Mouse (Mus musculus): ENCODE results near the gene P2rx7.

Gene P2rx7

DNA sequence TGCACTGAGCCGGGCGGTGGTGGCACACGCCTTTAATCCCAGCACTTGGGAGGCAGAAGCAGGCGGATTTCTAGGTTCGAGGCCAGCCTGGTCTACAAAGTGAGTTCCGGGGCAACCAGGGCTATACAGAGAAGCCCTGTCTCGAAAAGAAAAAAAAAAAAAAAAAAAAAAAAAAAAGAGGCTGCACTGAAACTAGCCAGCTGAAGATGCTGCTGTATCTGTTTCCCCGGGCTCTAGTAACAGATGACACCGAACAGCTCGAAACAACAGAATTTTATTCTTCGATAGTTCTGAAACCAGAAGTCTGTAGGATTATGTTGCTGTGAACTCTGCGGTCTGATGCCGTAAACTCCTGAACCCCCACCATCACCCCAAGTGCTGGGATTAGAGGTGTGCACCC lies 81.7 kb downstream of the P2rx7 start:
- in situ Hi-C loops (cut with MboI; ENCODE audit: unreplicated experiment in 2 of 2): loop anchor here (5.0 to 10.0 kb wide), 8 partner anchors 83 to 621 kb away; partner anchors contain the start of genes Myl2 (in 1 of the 2) and P2rx7 (in 1 of the 2)

DNA sequence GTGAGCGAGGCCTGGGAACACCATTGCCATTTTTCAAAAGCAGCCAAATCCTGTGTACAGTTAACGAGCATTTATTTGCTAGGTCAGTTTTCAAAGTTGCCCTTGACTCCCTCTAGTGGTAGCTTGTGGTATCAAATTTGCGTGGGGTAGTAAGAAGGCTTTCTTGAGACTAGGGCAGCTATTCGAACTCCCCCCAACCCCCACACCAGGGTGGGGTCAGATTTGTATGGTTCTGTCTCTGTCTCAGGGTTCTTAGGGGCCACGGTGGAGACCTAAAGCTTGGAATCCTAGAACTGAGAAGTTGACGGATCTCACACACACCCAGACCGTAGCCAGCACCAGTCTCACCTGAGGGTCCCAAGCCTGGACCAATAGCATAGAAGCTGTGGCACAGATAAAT lies 82.4 kb downstream of the P2rx7 start:
- in situ Hi-C loops (cut with MboI; ENCODE audit: unreplicated experiment in 2 of 2): loop anchor here (5.0 to 10.0 kb wide), 8 partner anchors 84 to 621 kb away; partner anchors contain the start of genes Myl2 (in 1 of the 2) and P2rx7 (in 1 of the 2)

DNA sequence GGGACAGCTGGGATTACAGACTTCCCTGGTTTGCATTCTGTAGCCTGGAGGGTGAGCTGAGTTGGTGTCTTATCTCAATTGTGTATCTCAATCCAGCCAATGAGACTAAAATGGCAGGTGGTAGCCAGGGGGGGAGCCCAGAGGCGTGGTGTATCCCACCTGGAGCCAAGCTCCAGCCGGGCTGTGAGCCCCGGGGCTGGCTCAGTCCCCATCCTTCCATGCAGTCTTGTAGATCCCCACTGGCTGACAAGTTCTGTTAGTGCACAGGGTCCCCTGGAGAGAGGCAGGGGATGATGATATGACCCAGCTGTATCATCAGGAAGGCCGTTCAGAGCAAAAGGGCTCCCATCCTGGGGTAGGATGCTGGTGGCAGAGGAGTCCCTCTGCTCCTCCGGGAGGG lies 82.9 kb downstream of the P2rx7 start:
- in situ Hi-C loops (cut with MboI; ENCODE audit: unreplicated experiment in 2 of 2): loop anchor here (5.0 to 10.0 kb wide), 8 partner anchors 84 to 622 kb away; partner anchors contain the start of genes Myl2 (in 1 of the 2) and P2rx7 (in 1 of the 2)

DNA sequence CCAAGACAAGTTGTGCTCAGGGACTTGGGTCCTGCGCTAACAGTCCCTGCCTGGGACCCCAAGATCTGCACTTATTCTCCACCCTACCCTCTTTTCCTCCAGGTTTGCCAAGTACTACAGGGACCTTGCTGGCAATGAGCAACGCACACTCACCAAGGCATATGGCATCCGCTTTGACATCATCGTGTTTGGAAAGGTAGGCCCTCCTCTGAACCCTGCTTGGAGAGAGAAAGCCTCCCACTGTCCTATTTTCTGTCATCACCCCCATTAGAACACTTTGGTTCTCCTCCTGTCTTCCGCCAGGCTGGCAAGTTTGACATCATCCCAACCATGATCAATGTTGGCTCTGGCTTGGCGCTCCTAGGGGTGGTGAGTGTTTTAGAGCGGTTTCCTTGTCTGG lies 83.4 kb downstream of the P2rx7 start:
- in situ Hi-C loops (cut with MboI; ENCODE audit: unreplicated experiment in 2 of 2): loop anchor here (5.0 to 10.0 kb wide), 8 partner anchors 85 to 622 kb away; partner anchors contain the start of genes Myl2 (in 1 of the 2) and P2rx7 (in 1 of the 2)

DNA sequence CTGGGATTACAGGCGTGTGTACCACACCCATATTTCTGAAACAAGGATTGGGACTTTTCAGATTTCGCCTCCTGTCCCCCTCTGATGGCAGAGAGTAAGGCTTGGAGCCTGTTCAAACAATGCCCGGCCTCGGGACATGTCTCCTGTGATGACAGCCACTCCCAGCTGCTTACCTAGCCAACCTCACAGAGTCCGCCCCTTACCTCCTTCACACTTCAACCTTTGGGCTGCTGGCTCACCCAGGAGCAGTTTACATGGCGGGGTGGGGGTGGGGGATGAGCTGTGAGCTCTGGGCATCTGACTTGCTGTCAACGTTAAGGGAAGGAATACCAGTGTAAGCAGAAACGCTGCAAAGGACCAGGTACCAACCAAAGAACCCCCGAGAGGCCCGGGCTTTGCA lies 87.1 kb downstream of the P2rx7 start:
- in situ Hi-C loops (cut with MboI; ENCODE audit: unreplicated experiment in 2 of 2): no loop called here

DNA sequence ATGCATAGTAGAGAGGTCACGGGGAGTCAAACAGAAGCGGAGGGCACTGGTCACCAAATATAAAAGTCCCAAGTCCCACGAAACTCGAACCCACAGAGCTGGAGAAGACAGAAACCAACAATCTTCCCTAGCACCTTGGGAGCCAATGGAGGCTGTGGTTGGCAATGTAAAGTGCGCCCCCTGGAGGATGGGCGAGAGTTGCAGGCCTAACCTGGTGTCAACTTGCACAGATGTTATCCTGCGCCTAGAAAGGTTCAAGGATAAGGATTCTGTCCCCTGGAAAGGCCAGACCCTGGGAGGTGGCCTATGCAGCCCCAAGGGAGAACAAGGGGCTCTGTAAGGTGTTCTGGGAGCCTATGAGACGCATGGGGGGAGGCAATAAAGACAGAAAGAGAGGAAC lies 87.6 kb downstream of the P2rx7 start:
- in situ Hi-C loops (cut with MboI; ENCODE audit: unreplicated experiment in 2 of 2): no loop called here

DNA sequence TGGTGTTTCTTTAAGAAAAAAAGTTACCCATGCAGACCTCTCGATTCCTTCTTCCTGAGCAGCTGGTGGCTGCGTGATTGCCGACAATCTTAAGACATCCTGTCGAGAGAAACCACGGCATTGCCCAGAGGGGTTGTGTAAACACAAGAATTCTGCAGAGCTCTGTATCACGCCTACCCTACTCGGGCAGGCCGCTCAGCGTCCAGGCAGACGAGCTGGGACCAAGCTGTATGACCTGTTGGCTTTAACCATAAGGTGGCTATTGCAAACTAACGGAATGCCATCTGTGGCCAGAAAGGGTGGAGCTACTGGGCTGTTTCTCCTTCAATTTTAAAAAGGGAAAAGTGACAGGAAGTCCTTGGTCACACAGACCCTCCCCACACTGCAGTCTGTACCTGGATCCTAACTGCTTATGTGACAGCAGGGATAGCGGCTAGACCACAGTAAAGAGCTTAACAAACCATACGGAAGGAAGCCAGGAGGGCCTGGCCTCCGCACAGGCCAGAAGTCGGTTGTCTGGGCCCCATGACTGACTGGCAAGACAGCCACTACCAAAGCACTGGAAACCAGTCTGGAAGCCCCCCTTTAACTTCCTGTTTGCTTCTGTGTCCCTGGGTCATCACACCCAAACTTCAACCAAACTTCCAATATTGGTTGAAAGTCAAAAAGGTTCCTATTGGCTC lies 88.4 kb downstream of the P2rx7 start:
- in situ Hi-C loops (cut with MboI; ENCODE audit: unreplicated experiment in 2 of 2): no loop called here

DNA sequence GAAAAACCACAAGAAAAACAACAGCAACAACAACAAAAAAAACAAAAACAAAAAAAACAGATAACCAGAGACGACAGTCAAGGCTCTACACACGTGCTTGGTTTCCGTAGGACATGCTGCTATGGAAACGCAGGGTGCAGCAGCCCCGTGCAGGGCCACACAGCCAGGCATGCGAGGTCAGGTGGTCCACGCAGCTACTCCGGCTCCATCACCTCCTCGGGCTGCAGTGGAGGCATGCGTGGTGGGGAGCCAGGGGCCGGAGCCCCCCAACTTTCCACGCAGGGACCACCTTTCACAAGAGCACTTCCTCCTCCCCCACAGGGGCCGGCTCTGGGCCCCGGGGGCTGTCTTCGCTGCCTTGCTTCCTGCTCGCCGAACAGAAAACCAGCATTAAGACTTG lies 90.2 kb downstream of the P2rx7 start:
- in situ Hi-C loops (cut with MboI; ENCODE audit: unreplicated experiment in 2 of 2): no loop called here

DNA sequence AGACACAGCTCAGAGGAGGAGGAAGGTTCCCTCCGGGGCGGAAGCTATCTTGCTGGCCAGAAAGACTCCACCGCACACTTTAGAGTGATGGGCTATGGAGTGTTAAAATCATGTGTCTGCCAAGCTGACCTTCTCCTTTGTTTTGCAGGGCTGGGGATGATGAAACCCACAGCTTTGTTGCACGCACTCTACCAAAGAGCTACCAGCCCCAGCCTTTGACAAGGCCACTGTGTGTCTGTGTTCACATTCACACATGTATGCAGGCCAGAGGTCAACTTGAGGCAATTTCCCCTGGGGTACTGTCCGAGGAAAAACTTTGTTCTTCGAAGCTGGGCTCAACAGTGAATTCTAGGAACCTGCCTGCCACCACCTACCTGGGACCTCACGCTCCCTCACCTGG lies 92.1 kb downstream of the P2rx7 start:
- in situ Hi-C loops (cut with MboI; ENCODE audit: unreplicated experiment in 2 of 2): loop anchor here in 1 of 2 experiments (5.0 kb wide), 1 partner anchor 41 kb away; the partner anchor contains the start of gene Camkk2

DNA sequence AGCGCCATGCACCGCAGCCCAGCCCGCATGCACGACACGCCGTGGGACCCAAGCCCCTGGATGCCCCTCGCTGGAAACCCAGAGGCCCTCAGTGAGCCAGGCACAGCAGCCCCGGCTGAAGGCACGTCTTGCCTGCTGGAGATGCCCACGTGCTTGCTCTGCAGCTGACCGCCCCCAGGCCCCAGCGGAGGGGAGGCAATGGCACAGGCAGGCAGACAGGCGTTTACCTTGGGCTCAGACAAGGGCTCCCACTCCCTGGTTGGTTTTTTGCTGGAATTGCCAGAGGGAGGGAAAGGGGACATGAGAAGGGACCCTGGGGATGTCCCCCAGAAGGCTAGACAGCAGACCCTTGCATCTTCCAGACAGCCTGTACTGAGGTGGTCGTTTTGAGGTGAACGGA lies 93.0 kb downstream of the P2rx7 start:
- in situ Hi-C loops (cut with MboI; ENCODE audit: unreplicated experiment in 2 of 2): loop anchor here in 1 of 2 experiments (5.0 kb wide), 1 partner anchor 41 kb away; the partner anchor contains the start of gene Camkk2

Data from v-Abl transformed pro-B cells (cell line).